Mouse (Mus musculus) midbrain, embryonic 16.5 days (tissue): Measurements from ENCODE around the gene Glul. TPM values are rescaled to one million over a fixed set of nuclear protein-coding genes. Genes with fewer than 3 reads are reported as not detected.

Source experiments
- ATAC-seq: fragments of 200-750 bp; cut with Nextera tagmentation; 2 replicates; pipeline ENCODE4 v1.8.0; 2017; ENCODE audit warnings: moderate TSS enrichment
- H3K27ac ChIP-seq: fragments of 300-500 bp; sonication (generic); 2 replicates; pipeline ENCODE4 v1.5.1; 2014; ENCODE audit warnings: mild to moderate bottlenecking, low read length, mixed read lengths
- H3K27me3 ChIP-seq: fragments of 300-500 bp; sonication (generic); 2 replicates; pipeline ENCODE4 v1.6.1; 2014; ENCODE audit warnings: low read depth, low read length, mixed read lengths; ENCODE audit not compliant: control insufficient read depth, insufficient read depth
- H3K36me3 ChIP-seq: fragments of 300-500 bp; sonication (generic); 2 replicates; pipeline ENCODE4 v1.6.1; 2014; ENCODE audit warnings: mild to moderate bottlenecking, low read length, moderate library complexity, mixed read lengths; ENCODE audit not compliant: control insufficient read depth, insufficient read depth
- H3K4me1 ChIP-seq: fragments of 300-500 bp; sonication (generic); 2 replicates; pipeline ENCODE4 v1.6.1; 2014; ENCODE audit warnings: mild to moderate bottlenecking, low read length, mixed read lengths; ENCODE audit not compliant: control insufficient read depth, insufficient read depth
- H3K4me2 ChIP-seq: fragments of 300-500 bp; sonication (generic); 2 replicates; pipeline ENCODE4 v1.6.1; 2014; ENCODE audit warnings: mild to moderate bottlenecking, low read length, mixed read lengths
- H3K4me3 ChIP-seq: fragments of 300-500 bp; sonication (generic); 2 replicates; pipeline ENCODE4 v1.5.1; 2014; ENCODE audit warnings: low read depth, mild to moderate bottlenecking, low read length, moderate library complexity, mixed read lengths
- H3K9ac ChIP-seq: fragments of 300-500 bp; sonication (generic); 2 replicates; pipeline ENCODE4 v1.6.1; 2014; ENCODE audit warnings: low read depth, low read length, mixed read lengths
- H3K9me3 ChIP-seq: fragments of 300-500 bp; sonication (generic); replicated peaks from 2 replicates; pipeline ENCODE4 v1.6.1; 2014; ENCODE audit warnings: mild to moderate bottlenecking, low read length, mixed read lengths; ENCODE audit not compliant: control insufficient read depth, poor library complexity, severe bottlenecking
- WGBS: fragments of 180-500 bp; shearing (Covaris S2); extraction: QIAGEN DNeasy Blood & Tissue Kit; methylation state at CpG from one replicate; pipeline ENCODE4 v1.1.7; 2014; 5-methylcytosine and 5-hydroxymethylcytosine counted together
- polyA plus RNA-seq: library from polyadenylated mRNA; unstranded; fragments of >200 nt; fragmentation: Nextera tagmentation; extraction: Ambion mirVana; gene quantifications from 2 replicates; pipeline ENCODE4 v1.2.1, GENCODE M21; 2015

Glul gene
- polyA plus RNA-seq, 1 experiment from 2014 or later = 159 TPM

DNA sequence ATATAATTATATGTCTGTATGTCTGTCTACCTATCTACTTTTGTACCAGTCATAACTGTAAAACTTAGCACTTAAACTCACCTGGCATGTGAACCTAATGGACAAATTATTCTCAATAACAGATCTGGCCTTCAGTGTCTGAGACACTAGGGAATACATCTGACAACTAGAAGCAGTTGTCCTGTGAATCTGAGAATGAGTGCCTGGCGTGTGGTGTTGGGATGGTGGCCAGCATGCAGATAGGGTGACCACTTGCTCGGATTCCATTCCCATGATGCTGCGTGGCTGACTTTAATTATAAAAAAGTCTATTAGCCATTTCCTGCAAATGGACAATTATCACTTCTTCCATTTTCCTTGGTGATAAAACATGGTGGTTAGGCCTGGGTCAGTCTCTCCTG lies 6.1 kb downstream of the Glul start:
- Histone ChIP-seq H3K4me2 (no peak overlapping the region), H3K36me3 (peaks cover 51% of the 10 kb centered on the region)
- 92% methylated on average over 3 of the region's 3 CpGs for WGBS

DNA sequence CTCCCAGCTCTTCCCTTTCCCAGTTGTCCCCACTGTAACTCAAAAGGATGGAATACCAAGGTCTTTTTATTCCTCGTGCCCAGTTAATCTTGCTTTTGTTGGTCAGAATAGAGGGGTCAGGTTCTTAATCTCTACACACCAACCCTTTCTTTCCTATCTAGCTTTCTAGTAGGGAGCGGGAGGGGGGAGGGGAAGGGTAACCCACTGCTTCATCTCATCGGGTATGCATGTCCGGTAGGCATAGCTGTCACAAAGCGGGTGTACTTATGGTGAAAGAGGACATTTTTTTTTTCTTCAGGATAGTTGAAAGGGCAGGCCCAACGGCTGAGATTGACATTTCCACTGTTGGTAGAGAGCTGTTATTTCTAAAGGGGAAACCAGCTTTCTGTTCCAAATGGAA lies 8.5 kb downstream of the Glul start:
- 30% methylated on average over 6 of the region's 6 CpGs for WGBS
- H3K9ac ChIP-seq = no peak overlapping the region
- H3K36me3 ChIP-seq = peaks cover 46% of the 10 kb centered on the region
- peaks cover 4% of the 10 kb centered on the region for H3K4me1 ChIP-seq
- H3K4me3 ChIP-seq = no peak overlapping the region
- H3K27me3 ChIP-seq = no peaks in the 10 kb centered on the region
- ATAC-seq = no peak
- H3K4me2 ChIP-seq = no peak overlapping the region
- H3K27ac ChIP-seq = no peak overlapping the region
- no peaks in the 10 kb centered on the region for H3K9me3 ChIP-seq

More for the DNA sequence above, 6.1 kb downstream of the Glul start:
- no peak overlapping the region for H3K27ac ChIP-seq
- ATAC-seq = no peak
- no peak overlapping the region for H3K4me3 ChIP-seq
- H3K27me3 ChIP-seq = no peaks in the 10 kb centered on the region
- no peak overlapping the region for H3K9ac ChIP-seq
- peaks cover 23% of the 10 kb centered on the region for H3K4me1 ChIP-seq
- H3K9me3 ChIP-seq = no peaks in the 10 kb centered on the region

DNA sequence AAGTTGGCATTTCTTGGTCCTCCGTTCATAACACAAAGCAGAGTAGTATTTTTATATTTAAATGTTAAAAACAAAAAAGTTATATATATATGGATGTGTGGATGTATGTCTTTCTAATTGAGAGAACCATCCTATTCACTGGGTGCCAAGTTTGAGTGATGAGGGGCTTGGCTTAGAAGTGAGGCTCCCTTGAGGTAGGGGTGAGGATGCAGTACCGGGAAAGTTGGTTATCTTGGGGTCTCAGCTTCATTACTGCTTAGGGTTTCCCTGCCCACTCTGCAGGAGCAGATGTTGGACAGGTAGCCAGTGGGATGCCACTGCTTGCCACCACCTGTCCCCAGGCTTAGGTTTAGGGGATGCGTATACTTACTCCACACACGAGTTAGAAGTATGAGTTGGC lies 9.0 kb downstream of the Glul start:
- ATAC-seq = no peak
- peaks cover 46% of the 10 kb centered on the region for H3K36me3 ChIP-seq
- WGBS = 95% methylated on average over 4 of the region's 4 CpGs

DNA sequence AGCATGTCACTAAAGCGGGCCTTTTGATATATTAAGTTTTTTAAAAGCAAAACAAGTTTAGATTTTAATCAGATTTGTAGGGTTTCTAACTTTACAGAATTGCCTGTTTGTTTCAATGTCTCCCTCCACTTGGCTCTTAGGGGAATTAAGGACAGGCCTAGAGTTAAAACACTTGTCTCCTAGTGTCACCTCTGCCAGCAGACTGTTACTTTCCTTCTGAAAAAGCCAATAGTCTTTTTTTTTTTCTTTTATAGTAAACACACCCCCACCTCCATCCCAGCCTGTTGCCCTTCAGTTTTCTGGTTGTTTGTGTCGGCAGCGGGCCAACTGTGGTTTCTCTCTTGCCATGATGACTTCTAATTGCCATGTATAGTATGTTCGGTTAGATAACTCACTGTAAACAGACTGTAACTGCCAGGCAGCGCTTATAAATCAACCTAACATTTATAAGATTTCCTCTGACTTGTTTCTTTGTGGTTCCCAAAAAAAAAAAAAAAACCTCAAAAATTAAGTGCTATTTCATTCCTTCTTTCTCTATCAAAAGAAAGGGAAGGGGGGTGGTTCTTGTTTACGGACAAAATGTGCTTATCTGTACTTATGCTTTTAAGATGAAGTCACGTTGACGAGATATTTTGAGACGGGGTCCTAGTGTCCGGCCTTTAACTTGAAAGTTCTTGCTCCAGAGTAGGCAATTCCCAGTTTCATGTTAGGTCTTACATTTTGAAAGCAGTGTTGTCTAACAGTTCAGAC lies 9.6 kb downstream of the Glul start:
- Histone ChIP-seq H3K4me3 (no peak overlapping the region), H3K9ac (no peak overlapping the region), H3K27ac (no peak overlapping the region), H3K36me3 (peaks cover 42% of the 10 kb centered on the region), H3K4me1 (no peaks in the 10 kb centered on the region), H3K4me2 (no peak overlapping the region), H3K27me3 (no peaks in the 10 kb centered on the region), H3K9me3 (no peaks in the 10 kb centered on the region)
- ATAC-seq = no peak
- 93% methylated on average over 10 of the region's 10 CpGs for WGBS

More for the DNA sequence above, 9.0 kb downstream of the Glul start:
- H3K4me3 ChIP-seq = no peak overlapping the region
- no peaks in the 10 kb centered on the region for H3K27me3 ChIP-seq
- no peak overlapping the region for H3K27ac ChIP-seq
- H3K4me1 ChIP-seq = no peaks in the 10 kb centered on the region
- no peak overlapping the region for H3K9ac ChIP-seq
- H3K9me3 ChIP-seq = no peaks in the 10 kb centered on the region
- no peak overlapping the region for H3K4me2 ChIP-seq

DNA sequence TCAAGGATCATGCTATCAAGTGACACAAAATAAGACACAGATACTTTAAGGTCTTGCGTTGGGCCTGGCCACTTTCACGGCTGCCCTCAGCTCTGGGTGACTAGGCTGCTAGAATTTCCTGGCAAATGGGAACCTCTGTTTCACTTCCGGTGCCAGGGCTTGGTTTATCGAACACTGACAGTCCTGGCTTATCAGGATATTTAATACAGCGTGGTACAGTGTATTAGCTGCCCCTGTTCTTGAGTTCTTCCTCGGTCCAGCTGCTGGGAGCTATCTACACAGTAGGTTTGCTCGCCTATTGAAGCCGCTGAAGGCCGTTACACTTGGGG lies 10.2 kb downstream of the Glul start:
- no peak overlapping the region for H3K27ac ChIP-seq
- 93% methylated on average over 9 of the region's 9 CpGs for WGBS
- peaks cover 39% of the 10 kb centered on the region for H3K36me3 ChIP-seq

DNA sequence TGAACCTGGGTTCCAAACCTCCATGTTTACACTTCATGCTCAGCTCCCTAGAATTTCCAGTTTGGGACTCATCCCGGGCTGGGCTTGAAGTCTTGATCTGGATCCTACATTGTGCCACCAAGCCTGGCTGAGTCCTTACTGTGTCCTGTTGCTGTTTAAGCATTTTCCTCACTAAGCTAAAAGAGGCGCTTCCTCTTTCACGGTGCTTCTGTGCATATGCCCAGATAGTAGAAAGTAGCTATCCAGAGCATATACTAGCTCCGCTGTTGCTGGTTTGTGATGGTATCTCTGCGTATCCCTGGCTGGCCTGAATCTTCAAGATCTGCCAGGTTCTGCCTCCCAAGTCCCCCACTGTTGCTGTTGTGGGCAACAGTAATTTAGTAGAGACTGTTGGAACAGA lies 10.7 kb downstream of the Glul start:
- 92% methylated on average over 5 of the region's 5 CpGs for WGBS
- Histone ChIP-seq H3K4me2 (no peak overlapping the region), H3K36me3 (peaks cover 34% of the 10 kb centered on the region), H3K27ac (no peak overlapping the region), H3K4me3 (no peak overlapping the region), H3K9ac (no peak overlapping the region), H3K4me1 (no peaks in the 10 kb centered on the region), H3K9me3 (no peaks in the 10 kb centered on the region), H3K27me3 (no peaks in the 10 kb centered on the region)
- ATAC-seq = no peak

More for the DNA sequence above, 10.2 kb downstream of the Glul start:
- Histone ChIP-seq H3K9ac (no peak overlapping the region), H3K4me2 (no peak overlapping the region), H3K4me3 (no peak overlapping the region), H3K4me1 (no peaks in the 10 kb centered on the region), H3K9me3 (no peaks in the 10 kb centered on the region), H3K27me3 (no peaks in the 10 kb centered on the region)
- ATAC-seq = no peak

DNA sequence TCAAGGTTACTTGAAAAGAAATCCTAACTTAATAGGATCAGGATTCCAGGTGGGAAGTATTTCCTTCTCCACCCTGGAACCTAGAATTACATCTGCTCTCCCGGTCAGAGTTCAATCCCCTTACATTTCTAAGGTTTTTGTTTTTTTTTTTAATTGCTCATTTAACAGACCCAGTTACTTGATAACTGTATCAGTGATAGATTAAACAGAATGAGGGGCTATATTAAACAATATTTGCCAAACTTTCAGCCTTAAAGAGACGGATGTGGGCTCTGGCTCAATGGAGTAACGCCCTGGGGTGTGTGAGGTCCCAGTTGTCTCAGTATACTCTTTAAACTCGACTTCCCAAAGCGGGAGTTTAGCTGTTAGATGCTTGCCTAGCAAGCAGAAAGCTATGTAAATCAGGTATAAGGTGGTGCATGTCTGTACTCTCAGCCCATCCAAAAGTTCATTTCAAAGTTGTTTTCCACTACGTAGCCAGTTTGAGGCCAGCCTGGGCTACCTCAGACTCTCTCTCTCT lies 11.6 kb downstream of the Glul start:
- WGBS = 88% methylated on average over 6 of the region's 6 CpGs
- Histone ChIP-seq H3K4me1 (no peaks in the 10 kb centered on the region), H3K27me3 (no peaks in the 10 kb centered on the region), H3K9me3 (no peaks in the 10 kb centered on the region), H3K4me2 (no peak overlapping the region), H3K36me3 (peaks cover 29% of the 10 kb centered on the region), H3K27ac (no peak overlapping the region), H3K9ac (no peak overlapping the region), H3K4me3 (no peak overlapping the region)
- no peak for ATAC-seq

DNA sequence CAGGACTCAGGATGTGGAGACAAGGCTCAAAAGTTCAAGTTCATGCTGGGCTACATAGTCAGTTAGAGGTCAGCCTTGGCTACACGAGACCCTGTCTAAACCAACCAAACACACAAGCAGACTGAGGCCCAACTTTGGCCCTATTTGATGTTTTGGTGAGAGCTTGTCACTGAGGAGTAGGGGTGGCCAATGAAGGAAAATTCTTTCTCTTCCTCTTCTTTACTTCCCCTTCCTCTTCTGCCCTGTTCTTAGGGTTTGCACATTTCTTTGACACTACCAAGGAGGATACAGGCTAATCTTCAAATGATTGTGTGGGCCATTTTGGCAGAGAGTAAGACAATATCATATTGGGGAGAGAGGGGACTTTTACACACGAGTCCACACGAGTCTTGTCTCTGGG lies 14.1 kb downstream of the Glul start:
- H3K27me3 ChIP-seq = no peaks in the 10 kb centered on the region
- H3K9me3 ChIP-seq = no peaks in the 10 kb centered on the region
- no peak for ATAC-seq
- H3K4me1 ChIP-seq = no peaks in the 10 kb centered on the region
- peaks cover 10% of the 10 kb centered on the region for H3K36me3 ChIP-seq
- H3K9ac ChIP-seq = no peak overlapping the region
- H3K4me2 ChIP-seq = no peak overlapping the region
- H3K27ac ChIP-seq = no peak overlapping the region
- H3K4me3 ChIP-seq = no peak overlapping the region
- 79% methylated on average over 3 of the region's 3 CpGs for WGBS

DNA sequence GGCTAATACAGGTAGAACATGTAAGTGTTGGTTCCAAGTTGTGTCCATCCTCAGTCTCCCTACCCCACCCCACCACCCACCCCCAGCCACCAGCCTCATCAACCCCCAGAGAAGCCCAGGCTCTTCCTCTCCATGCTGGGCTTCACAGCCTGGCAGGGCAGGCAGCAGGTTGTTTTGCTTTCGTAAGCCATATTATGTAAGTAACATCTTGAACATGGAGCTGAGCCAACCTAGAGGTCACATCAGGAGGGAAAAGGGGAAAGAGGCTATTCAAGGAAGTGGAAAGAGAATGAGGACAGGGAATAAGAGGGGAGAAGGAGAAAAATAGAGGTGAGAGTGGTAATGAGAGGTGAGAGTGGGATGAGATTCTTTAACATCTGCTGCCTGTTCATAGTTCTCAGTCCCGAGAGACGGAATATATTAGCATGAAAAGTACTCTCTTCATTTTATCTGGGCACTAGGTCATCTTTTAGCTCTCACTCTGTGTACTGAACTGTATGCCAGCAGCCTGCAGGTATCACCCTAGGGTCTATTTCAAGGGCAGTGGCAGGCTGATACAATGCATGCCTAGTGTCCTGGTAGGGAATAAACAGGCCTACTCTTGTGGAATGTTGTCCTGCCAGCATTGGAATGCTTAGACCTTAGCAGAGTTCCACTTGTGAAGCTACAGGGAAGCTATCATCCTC lies 18.9 kb downstream of the Glul start:
- no peak for ATAC-seq
- Histone ChIP-seq H3K4me3 (no peak overlapping the region), H3K27me3 (no peaks in the 10 kb centered on the region), H3K27ac (no peak overlapping the region), H3K4me1 (no peaks in the 10 kb centered on the region), H3K36me3 (no peaks in the 10 kb centered on the region), H3K9ac (no peak overlapping the region), H3K9me3 (no peaks in the 10 kb centered on the region), H3K4me2 (no peak overlapping the region)
- 71% methylated on average over 3 of the region's 3 CpGs for WGBS
